Mouse (Mus musculus) hindbrain, embryonic 11.5 days (tissue): ENCODE measurements around the gene Sugp2. TPM values are rescaled to one million over a fixed set of nuclear protein-coding genes. Genes with fewer than 3 reads are reported as not detected.

Experiments
- ATAC-seq: fragments of 200-750 bp; cut with Nextera tagmentation; 2 replicates; pipeline ENCODE4 v1.8.0; 2017; ENCODE audit warnings: mild to moderate bottlenecking, moderate TSS enrichment, moderate library complexity; ENCODE audit not compliant: low FRiP score
- DNase-seq: peaks from one replicate; pipeline ENCODE4 v3.0.0-alpha.2; 2015; ENCODE audit warnings: low spot score
- H3K27ac ChIP-seq: fragments of 300-500 bp; sonication (generic); 2 replicates; pipeline ENCODE4 v1.5.1; 2014; ENCODE audit warnings: mild to moderate bottlenecking, low read depth, low read length
- H3K27me3 ChIP-seq: fragments of 300-500 bp; sonication (generic); 2 replicates; pipeline ENCODE4 v1.6.1; 2014; ENCODE audit warnings: mild to moderate bottlenecking, low read length, moderate library complexity, mixed read lengths; ENCODE audit not compliant: control insufficient read depth, insufficient read depth
- H3K36me3 ChIP-seq: fragments of 300-500 bp; sonication (generic); 2 replicates; pipeline ENCODE4 v1.6.1; 2014; ENCODE audit warnings: mild to moderate bottlenecking, low read length, moderate library complexity, mixed read lengths; ENCODE audit not compliant: control insufficient read depth, insufficient read depth
- H3K4me1 ChIP-seq: fragments of 300-500 bp; sonication (generic); replicated peaks from 2 replicates; pipeline ENCODE4 v1.6.1; 2014; ENCODE audit warnings: low read length, mixed read lengths; ENCODE audit not compliant: control insufficient read depth, insufficient read depth
- H3K4me2 ChIP-seq: fragments of 300-500 bp; sonication (generic); replicated peaks from 2 replicates; pipeline ENCODE4 v1.6.1; 2014; ENCODE audit warnings: mild to moderate bottlenecking, low read depth, low read length
- H3K4me3 ChIP-seq: fragments of 300-500 bp; sonication (generic); 2 replicates; pipeline ENCODE4 v1.5.1; 2014; ENCODE audit warnings: low read depth, low read length
- H3K9ac ChIP-seq: fragments of 300-500 bp; sonication (generic); 2 replicates; pipeline ENCODE4 v1.6.1; 2014; ENCODE audit warnings: low read depth, low read length
- H3K9me3 ChIP-seq: fragments of 300-500 bp; sonication (generic); 2 replicates; pipeline ENCODE4 v1.6.1; 2016; ENCODE audit warnings: low read length; ENCODE audit not compliant: control insufficient read depth
- WGBS: fragments of 180-500 bp; shearing (Covaris S2); extraction: QIAGEN DNeasy Blood & Tissue Kit; methylation state at CpG from one replicate; pipeline ENCODE4 v1.1.7; 2014; 5-methylcytosine and 5-hydroxymethylcytosine counted together
- polyA plus RNA-seq: library from polyadenylated mRNA; unstranded; fragments of >200 nt; fragmentation: Nextera tagmentation; extraction: Ambion mirVana; gene quantifications from 2 replicates; pipeline ENCODE4 v1.2.1, GENCODE M21; 2014

Gene Sugp2
- polyA plus RNA-seq, 1 experiment from 2014 or later, result 46.8 TPM

GRCm38 (mm10) chr8:70258600-70258999 is 24.6 kb downstream of the Sugp2 start:
- Histone ChIP-seq H3K9ac (no peak overlapping the region), H3K27ac (no peak overlapping the region), H3K4me1 (no peaks in the 10 kb centered on the region), H3K4me2 (no peak overlapping the region), H3K36me3 (peaks cover 47% of the 10 kb centered on the region), H3K9me3 (no peaks in the 10 kb centered on the region), H3K4me3 (no peak overlapping the region), H3K27me3 (no peaks in the 10 kb centered on the region)
- ATAC-seq (no peak), DNase-seq (no peak)
- WGBS, result 98% methylated on average over 5 of the region's 5 CpGs

GRCm38 (mm10) chr8:70259043-70259442 is 25.0 kb downstream of the Sugp2 start:
- ATAC-seq (no peak), DNase-seq (no peak)
- H3K27ac ChIP-seq, result no peak overlapping the region
- peaks cover 48% of the 10 kb centered on the region for H3K36me3 ChIP-seq
- H3K9ac ChIP-seq, result no peak overlapping the region
- H3K4me1 ChIP-seq, result no peaks in the 10 kb centered on the region
- H3K27me3 ChIP-seq, result no peaks in the 10 kb centered on the region
- H3K4me3 ChIP-seq, result no peak overlapping the region
- H3K4me2 ChIP-seq, result no peak overlapping the region
- no peaks in the 10 kb centered on the region for H3K9me3 ChIP-seq
- 81% methylated on average over 2 of the region's 2 CpGs for WGBS

- WGBS, result 89% methylated on average over 3 of the region's 3 CpGs
- Histone ChIP-seq H3K27ac (no peak overlapping the region), H3K36me3 (peaks cover 12% of the 10 kb centered on the region), H3K9ac (no peak overlapping the region), H3K4me2 (no peak overlapping the region), H3K4me3 (no peak overlapping the region), H3K9me3 (no peaks in the 10 kb centered on the region), H3K4me1 (no peaks in the 10 kb centered on the region), H3K27me3 (no peaks in the 10 kb centered on the region)
- DNase-seq (no peak), ATAC-seq (no peak)
These were observed 33.6 kb downstream of the Sugp2 start for GRCm38 (mm10) chr8:70267674-70268073.

GRCm38 (mm10) chr8:70268311-70268710 is 34.3 kb downstream of the Sugp2 start:
- ATAC-seq (no peak), DNase-seq (no peak)
- WGBS, result 53% methylated on average over 5 of the region's 5 CpGs
- no peaks in the 10 kb centered on the region for H3K27me3 ChIP-seq
- H3K36me3 ChIP-seq, result peaks cover 7% of the 10 kb centered on the region; the same call in 1 of the 2 replicates
- H3K4me1 ChIP-seq, result no peaks in the 10 kb centered on the region
- no peak overlapping the region for H3K27ac ChIP-seq
- H3K4me3 ChIP-seq, result no peak overlapping the region
- H3K9me3 ChIP-seq, result no peaks in the 10 kb centered on the region
- H3K4me2 ChIP-seq, result no peak overlapping the region
- H3K9ac ChIP-seq, result no peak overlapping the region

- Histone ChIP-seq H3K4me1 (no peaks in the 10 kb centered on the region), H3K4me2 (no peak overlapping the region), H3K4me3 (no peak overlapping the region), H3K27ac (no peak overlapping the region), H3K27me3 (no peaks in the 10 kb centered on the region), H3K9ac (no peak overlapping the region), H3K36me3 (peaks cover 6% of the 10 kb centered on the region; the same call in 1 of the 2 replicates), H3K9me3 (no peaks in the 10 kb centered on the region)
- peak; percentile 42 for DNase-seq
- no peak for ATAC-seq
- WGBS, result 64% methylated on average over 11 of the region's 11 CpGs
These were observed 35.0 kb downstream of the Sugp2 start for GRCm38 (mm10) chr8:70268799-70269565.

GRCm38 (mm10) chr8:70272949-70273348 is 38.9 kb downstream of the Sugp2 start:
- Histone ChIP-seq H3K9me3 (no peaks in the 10 kb centered on the region), H3K36me3 (no peaks in the 10 kb centered on the region), H3K9ac (no peak overlapping the region), H3K4me1 (no peaks in the 10 kb centered on the region), H3K27ac (no peak overlapping the region), H3K27me3 (no peaks in the 10 kb centered on the region), H3K4me2 (no peak overlapping the region), H3K4me3 (no peak overlapping the region)
- DNase-seq (no peak), ATAC-seq (no peak)
- 69% methylated on average over 3 of the region's 3 CpGs for WGBS

GRCm38 (mm10) chr8:70274350-70274749 is 40.3 kb downstream of the Sugp2 start:
- Histone ChIP-seq H3K9ac (no peak overlapping the region), H3K36me3 (no peaks in the 10 kb centered on the region), H3K4me3 (no peak overlapping the region), H3K9me3 (no peaks in the 10 kb centered on the region), H3K27ac (no peak overlapping the region), H3K27me3 (no peaks in the 10 kb centered on the region), H3K4me2 (no peak overlapping the region), H3K4me1 (no peaks in the 10 kb centered on the region)
- ATAC-seq, result no peak
- DNase-seq, result no peak

GRCm38 (mm10) chr8:70276476-70276875 is 42.5 kb downstream of the Sugp2 start:
- Histone ChIP-seq H3K9me3 (no peaks in the 10 kb centered on the region), H3K27ac (no peak overlapping the region), H3K4me1 (no peaks in the 10 kb centered on the region), H3K4me2 (no peak overlapping the region), H3K9ac (no peak overlapping the region), H3K4me3 (no peak overlapping the region), H3K36me3 (no peaks in the 10 kb centered on the region), H3K27me3 (no peaks in the 10 kb centered on the region)
- 89% methylated on average over 3 of the region's 3 CpGs for WGBS
- DNase-seq (no peak), ATAC-seq (no peak)

- H3K4me2 ChIP-seq, result no peak overlapping the region
- H3K4me1 ChIP-seq, result no peaks in the 10 kb centered on the region
- H3K4me3 ChIP-seq, result no peak overlapping the region
- WGBS, result 65% methylated on average over 14 of the region's 15 CpGs
- no peaks in the 10 kb centered on the region for H3K36me3 ChIP-seq
- no peak overlapping the region for H3K9ac ChIP-seq
- no peak overlapping the region for H3K27ac ChIP-seq
- H3K27me3 ChIP-seq, result no peaks in the 10 kb centered on the region
- ATAC-seq (no peak), DNase-seq (no peak)
- H3K9me3 ChIP-seq, result no peaks in the 10 kb centered on the region
These were observed 44.1 kb downstream of the Sugp2 start for GRCm38 (mm10) chr8:70278175-70278574.
